Mouse (Mus musculus): ENCODE results near the gene Mb21d2. TPM values are rescaled to one million over a fixed set of nuclear protein-coding genes. Genes with fewer than 3 reads are reported as not detected.

Gene Mb21d2
- total RNA-seq, 2 experiments from 2014 or later, result 6.8 to 9.9 TPM

- DNase-seq (ENCODE audit: low spot score in 2 of 2), result no peak
Measured at GRCm38 (mm10) chr16:28866584-28867295, 62.7 kb downstream of the Mb21d2 start.

- no peak for DNase-seq (ENCODE audit: low spot score in 2 of 2)
Measured at GRCm38 (mm10) chr16:28863616-28864015, 65.9 kb downstream of the Mb21d2 start.

- no peak for DNase-seq (ENCODE audit: low spot score in 2 of 2)
Measured at GRCm38 (mm10) chr16:28862093-28862492, 67.4 kb downstream of the Mb21d2 start.

GRCm38 (mm10) chr16:28859678-28860077 is 69.8 kb downstream of the Mb21d2 start:
- DNase-seq (ENCODE audit: low spot score in 2 of 2), result no peak

- DNase-seq (ENCODE audit: low spot score in 2 of 2), result no peak
Measured at GRCm38 (mm10) chr16:28859009-28859288, 70.5 kb downstream of the Mb21d2 start.

- DNase-seq (ENCODE audit: low spot score in 2 of 2), result no peak
Measured at GRCm38 (mm10) chr16:28858210-28859008, 71.1 kb downstream of the Mb21d2 start.

- DNase-seq (ENCODE audit: low spot score in 2 of 2), result no peak
Measured at GRCm38 (mm10) chr16:28851409-28851821, 78.1 kb downstream of the Mb21d2 start.

GRCm38 (mm10) chr16:28850881-28851280 is 78.6 kb downstream of the Mb21d2 start:
- DNase-seq (ENCODE audit: low spot score in 2 of 2), result no peak

GRCm38 (mm10) chr16:28846123-28846522 is 83.3 kb downstream of the Mb21d2 start:
- no peak for DNase-seq (ENCODE audit: low spot score in 2 of 2)

GRCm38 (mm10) chr16:28845336-28845735 is 84.1 kb downstream of the Mb21d2 start:
- DNase-seq (ENCODE audit: low spot score in 2 of 2), result no peak

GRCm38 (mm10) chr16:28841102-28841501 is 88.4 kb downstream of the Mb21d2 start:
- no peak for DNase-seq (ENCODE audit: low spot score in 2 of 2)

- DNase-seq (ENCODE audit: low spot score in 2 of 2), result peak; percentile 68 to 69
Measured at GRCm38 (mm10) chr16:28840075-28840974, 89.1 kb downstream of the Mb21d2 start.

GRCm38 (mm10) chr16:28839575-28839974 is 89.9 kb downstream of the Mb21d2 start:
- no peak for DNase-seq (ENCODE audit: low spot score in 2 of 2)

GRCm38 (mm10) chr16:28838016-28838415 is 91.5 kb downstream of the Mb21d2 start:
- peak; percentile 57 to 63 for DNase-seq (ENCODE audit: low spot score in 2 of 2)

GRCm38 (mm10) chr16:28832085-28832635 is 97.3 kb downstream of the Mb21d2 start:
- DNase-seq (ENCODE audit: low spot score in 2 of 2), result no peak

- DNase-seq (ENCODE audit: low spot score in 2 of 2), result no peak
Measured at GRCm38 (mm10) chr16:28829263-28829955, 100.1 kb downstream of the Mb21d2 start.

GRCm38 (mm10) chr16:28824781-28825180 is 104.7 kb downstream of the Mb21d2 start:
- no peak for DNase-seq (ENCODE audit: low spot score in 2 of 2)

- no peak for DNase-seq (ENCODE audit: low spot score in 2 of 2)
Measured at GRCm38 (mm10) chr16:28821774-28822173, 107.7 kb downstream of the Mb21d2 start.

GRCm38 (mm10) chr16:28818749-28819285 is 110.7 kb downstream of the Mb21d2 start:
- no peak for DNase-seq (ENCODE audit: low spot score in 2 of 2)

GRCm38 (mm10) chr16:28813290-28813689 is 116.2 kb downstream of the Mb21d2 start:
- DNase-seq (ENCODE audit: low spot score in 2 of 2), result no peak
